Mouse (Mus musculus) CH12.LX (cell line): ENCODE data around the gene Ints5. TPM values are rescaled to one million over a fixed set of nuclear protein-coding genes. Genes with fewer than 3 reads are reported as not detected.
A peak's percentile ranks its signal among the peaks of the same experiment; 100 is the strongest.

Experiments
- DNase-seq: peaks from one replicate; pipeline ENCODE4 v3.0.0-alpha.2; 2013; ENCODE audit errors: extremely low read depth
- H3K27ac ChIP-seq: 2 replicates; pipeline ENCODE4 v1.5.1; 2012; ENCODE audit warnings: low read depth, mild to moderate bottlenecking, control low read depth, moderate library complexity; ENCODE audit not compliant: insufficient read depth
- H3K27me3 ChIP-seq: replicated peaks from 2 replicates; pipeline ENCODE3; 2012; ENCODE audit warnings: inconsistent platforms
- H3K36me3 ChIP-seq, 2 experiments: replicated peaks in 1 of 2; 2 replicates each; pipeline versions ENCODE3 to v1.6.1; 2012; ENCODE audit warnings: inconsistent platforms in 1 of 2, low read length in 1 of 2, mild to moderate bottlenecking in 1 of 2, mixed read lengths in 1 of 2, moderate library complexity in 1 of 2; ENCODE audit not compliant: control insufficient read depth in 1 of 2, insufficient read depth in 1 of 2
- H3K4me1 ChIP-seq, 2 experiments: 2 replicates each; pipeline ENCODE4 v1.6.1; 2012; ENCODE audit warnings: inconsistent platforms in 1 of 2, moderate library complexity in 1 of 2; ENCODE audit not compliant: insufficient read depth in 2 of 2, control insufficient read depth in 1 of 2
- H3K4me2 ChIP-seq: 2 replicates; pipeline ENCODE4 v1.6.1; 2012; ENCODE audit warnings: low read depth, mild to moderate bottlenecking, control low read depth; ENCODE audit not compliant: poor library complexity, insufficient read depth, severe bottlenecking
- H3K4me3 ChIP-seq, 3 experiments: fragments of 150-350 bp in 1 of 3; sonication (generic) in 1 of 3; replicated peaks in 1 of 3; 2 replicates each; pipeline versions ENCODE3 to v1.5.1; 2011 to 2012; ENCODE audit warnings: low read depth in 2 of 3, low read length in 2 of 3, mild to moderate bottlenecking in 2 of 3, moderate library complexity in 2 of 3, control low read depth in 1 of 3, improper control_type of control experiment in 1 of 3, inconsistent platforms in 1 of 3, mixed read lengths in 1 of 3; ENCODE audit not compliant: poor library complexity in 1 of 3
- H3K79me2 ChIP-seq: replicated peaks from 2 replicates; pipeline ENCODE4 v1.6.1; 2012; ENCODE audit warnings: mild to moderate bottlenecking, moderate library complexity; ENCODE audit not compliant: control insufficient read depth, poor library complexity, insufficient read depth, severe bottlenecking; ENCODE audit errors: extremely low read depth
- H3K9ac ChIP-seq: 2 replicates; pipeline ENCODE4 v1.6.1; 2012; ENCODE audit warnings: low read depth, mild to moderate bottlenecking, control low read depth, moderate library complexity; ENCODE audit not compliant: insufficient read depth
- H3K9me3 ChIP-seq: replicated peaks from 2 replicates; pipeline ENCODE3; 2012; ENCODE audit warnings: low read length, inconsistent platforms, mixed read lengths
- CHD1 ChIP-seq: IDR thresholded peaks from 2 replicates; pipeline ENCODE4 v1.6.1; 2012; ENCODE audit warnings: low read depth, low read length, improper control_type of control experiment, inconsistent platforms
- CHD2 ChIP-seq: IDR thresholded peaks from 2 replicates; pipeline ENCODE4 v1.6.1; 2011; ENCODE audit warnings: low read length, improper control_type of control experiment
- CTCF ChIP-seq, 2 experiments: IDR thresholded peaks in 1 of 2; conservative IDR thresholded peaks in 1 of 2; 2 replicates each; pipeline ENCODE4 v1.5.1; 2011 to 2012; ENCODE audit warnings: low read depth in 2 of 2, low read length in 2 of 2, improper control_type of control experiment in 1 of 2, inconsistent platforms in 1 of 2, mild to moderate bottlenecking in 1 of 2, moderate library complexity in 1 of 2
- E2F4 ChIP-seq: IDR thresholded peaks from 2 replicates; pipeline ENCODE4 v1.6.1; 2011; ENCODE audit warnings: low read depth, low read length, improper control_type of control experiment; ENCODE audit not compliant: insufficient replicate concordance
- ELF1 ChIP-seq: IDR thresholded peaks from 2 replicates; pipeline ENCODE4 v1.6.1; 2014; ENCODE audit warnings: low read depth, mild to moderate bottlenecking, inconsistent platforms, low read length, improper control_type of control experiment
- EP300 ChIP-seq: IDR thresholded peaks from 2 replicates; pipeline ENCODE4 v1.6.1; 2011; ENCODE audit warnings: low read length, improper control_type of control experiment
- GABPA ChIP-seq: IDR thresholded peaks from 2 replicates; pipeline ENCODE4 v1.6.1; 2012; ENCODE audit warnings: low read depth, low read length, improper control_type of control experiment, inconsistent platforms; ENCODE audit not compliant: insufficient replicate concordance
- JUN ChIP-seq: IDR thresholded peaks from 2 replicates; pipeline ENCODE4 v1.6.1; 2011; ENCODE audit warnings: low read depth, mild to moderate bottlenecking, low read length, improper control_type of control experiment, moderate library complexity; ENCODE audit not compliant: insufficient read depth
- JUND ChIP-seq: conservative IDR thresholded peaks from 2 replicates; pipeline ENCODE4 v1.6.1; 2011; ENCODE audit warnings: low read depth, low read length, improper control_type of control experiment
- MAX ChIP-seq: IDR thresholded peaks from 2 replicates; pipeline ENCODE4 v1.6.1; 2011; ENCODE audit warnings: low read length, improper control_type of control experiment
- MAZ ChIP-seq: IDR thresholded peaks from 2 replicates; pipeline ENCODE4 v1.6.1; 2012; ENCODE audit warnings: low read depth, mild to moderate bottlenecking, inconsistent platforms, low read length, improper control_type of control experiment, moderate library complexity
- MEF2A ChIP-seq: IDR thresholded peaks from 2 replicates; pipeline ENCODE4 v1.6.1; 2014; ENCODE audit warnings: low read depth, mild to moderate bottlenecking, inconsistent platforms, low read length, improper control_type of control experiment, borderline replicate concordance
- NELFE ChIP-seq: IDR thresholded peaks from 2 replicates; pipeline ENCODE4 v1.6.1; 2011; ENCODE audit warnings: low read depth, low read length, improper control_type of control experiment
- NRF1 ChIP-seq: IDR thresholded peaks from 2 replicates; pipeline ENCODE4 v1.6.1; 2014; ENCODE audit warnings: low read depth, mild to moderate bottlenecking, inconsistent platforms, low read length, improper control_type of control experiment, moderate library complexity
- PAX5 ChIP-seq: IDR thresholded peaks from 2 replicates; pipeline ENCODE4 v1.6.1; 2012; ENCODE audit warnings: low read length, inconsistent platforms, mixed read lengths
- POLR2A ChIP-seq: IDR thresholded peaks from 2 replicates; pipeline ENCODE4 v1.6.1; 2011; ENCODE audit warnings: low read depth, mild to moderate bottlenecking, improper control_type of control experiment, low read length
- RAD21 ChIP-seq: IDR thresholded peaks from 2 replicates; pipeline ENCODE4 v1.6.1; 2011; ENCODE audit warnings: low read depth, mild to moderate bottlenecking, low read length, improper control_type of control experiment, moderate library complexity
- SIN3A ChIP-seq: IDR thresholded peaks from 2 replicates; pipeline ENCODE4 v1.6.1; 2012; ENCODE audit warnings: low read length, improper control_type of control experiment, inconsistent platforms
- TCF12 ChIP-seq: IDR thresholded peaks from 2 replicates; pipeline ENCODE4 v1.6.1; 2014; ENCODE audit warnings: low read depth, mild to moderate bottlenecking, inconsistent platforms, low read length, improper control_type of control experiment
- USF2 ChIP-seq: conservative IDR thresholded peaks from 2 replicates; pipeline ENCODE4 v1.6.1; 2011; ENCODE audit warnings: low read depth, low read length, improper control_type of control experiment
- ZKSCAN1 ChIP-seq: IDR thresholded peaks from 2 replicates; pipeline ENCODE4 v1.6.1; 2012; ENCODE audit warnings: low read depth, inconsistent platforms, low read length, improper control_type of control experiment, borderline replicate concordance
- dilution Hi-C: fragments of 300-500 bp; cut with MboI; formaldehyde crosslinking; loops from 2 replicates; pipeline ENCODE4 v1.14.3; 2020; ENCODE audit warnings: low sequenced_read_pairs; ENCODE audit not compliant: extremely low pct_unique_long_range_greater_than_20kb, extremely low pct_ligation_motif_present
- in situ Hi-C: fragments of 300-500 bp; cut with MboI; formaldehyde crosslinking; loops from 3 replicates; pipeline ENCODE4 v1.14.3; 2019; ENCODE audit warnings: low sequenced_read_pairs, low pct_ligation_motif_present, low pct_unique_long_range_greater_than_20kb, mixed read lengths
- polyA plus RNA-seq: library from polyadenylated mRNA; unstranded; fragments of >175 nt; gene quantifications from 2 replicates; pipeline ENCODE4 v1.2.1, GENCODE M21; 2012; ENCODE audit warnings: low read depth; ENCODE audit not compliant: insufficient read length
- total RNA-seq, 2 experiments: library from RNA; depleted of rRNA; stranded (reverse); fragments of 300-350 nt in 1 of 2; fragments of >200 nt in 1 of 2; gene quantifications; 2 replicates each; pipeline ENCODE4 v1.2.3; 2012 to 2014

The Ints5 gene
- total and polyA plus RNA-seq, 3 experiments = 17.2 to 38.9 (median 38.0) TPM

- TF ChIP-seq MAZ (peak; percentile 86), ELF1 (peak; percentile 80), CHD1 (peak; percentile 86; the same call in 1 of the 2 replicates), JUND (no peak), MEF2A (peak; percentile 9; the same call in 1 of the 2 replicates), POLR2A (peak; percentile 87), RAD21 (no peak), TCF12 (peak; percentile 91), SIN3A (peak; percentile 100)
Measured at GRCm38 (mm10) chr19:8880311-8881033, 12.3 kb upstream of the Ints5 start, which contains the start of gene Uqcc3 (continued).

- no peak overlapping the region for H3K27ac ChIP-seq
- dilution Hi-C loops = no loop called here
- no peak for DNase-seq
- TF ChIP-seq ZKSCAN1 (no peak), NRF1 (no peak), CHD1 (no peak), EP300 (no peak), PAX5 (no peak), MEF2A (no peak), E2F4 (no peak), CHD2 (no peak), USF2 (peak; percentile 5; the same call in 1 of the 2 replicates)
- TF ChIP-seq, all 38 proteins: peak for 1
- H3K36me3 ChIP-seq = peaks cover 6 to 28% of the 10 kb centered on the region in 2 experiments
- H3K9me3 ChIP-seq = no peaks in the 10 kb centered on the region
- peak overlapping the region; percentile 68 for H3K4me2 ChIP-seq
- peaks cover 0 to 16% of the 10 kb centered on the region in 2 experiments; a peak in 3 of 4 replicates for H3K4me1 ChIP-seq
- in situ Hi-C loops = no loop called here
- H3K4me3 ChIP-seq = peak overlapping the region; percentile 90 to 97 (median 95)
- no peaks in the 10 kb centered on the region for H3K27me3 ChIP-seq
- H3K79me2 ChIP-seq = no peaks in the 10 kb centered on the region
- H3K9ac ChIP-seq = peak overlapping the region; percentile 73
Measured at GRCm38 (mm10) chr19:8881034-8881392, 11.8 kb upstream of the Ints5 start.

GRCm38 (mm10) chr19:8883616-8884015 lies 9.2 kb upstream of the Ints5 start, which contains the start of the genes Lbhd1 and Gm49403:
Gene Lbhd1 (plus strand): TSS chr19:8883732.
Gene Gm49403 (plus strand): TSS chr19:8883930.
- in situ Hi-C loops = no loop called here

More at GRCm38 (mm10) chr19:8883616-8884015, 9.2 kb upstream of the Ints5 start, which contains the start of the genes Lbhd1 and Gm49403:
- no peak within 1 kb of the TSS for H3K4me3 ChIP-seq
- H3K4me1 ChIP-seq = peaks cover 0 to 26% of the 10 kb centered on the region in 2 experiments; a peak in 3 of 4 replicates
- H3K79me2 ChIP-seq = peaks cover 4% of the 10 kb centered on the region; the same call in 1 of the 2 replicates
- H3K9me3 ChIP-seq = no peaks in the 10 kb centered on the region
- TF ChIP-seq CTCF (conservative IDR thresholded peaks at IDR 0.05 in 1 of 2, IDR thresholded peaks at IDR 0.05 in 1 of 2; ENCODE audit: low read depth in 2 of 2, low read length in 2 of 2) = no peak
- TF ChIP-seq JUN = no peak
- no peak for TF ChIP-seq SIN3A
- no peak for TF ChIP-seq ELF1
- TF ChIP-seq GABPA = no peak
- no peak for TF ChIP-seq JUND
- TF ChIP-seq CHD2 = no peak
- TF ChIP-seq MAX = no peak
- TF ChIP-seq NELFE = no peak
- TF ChIP-seq, all 38 proteins: peak for 0
- no peak within 1 kb of the TSS for H3K4me2 ChIP-seq
- H3K36me3 ChIP-seq = peaks cover 0 to 10% of the 10 kb centered on the region in 2 experiments
- dilution Hi-C loops = no loop called here
- H3K27me3 ChIP-seq = no peaks in the 10 kb centered on the region
- H3K27ac ChIP-seq = no peak within 1 kb of the TSS
- no peak for DNase-seq
- H3K9ac ChIP-seq = no peak within 1 kb of the TSS
